13 mouse cellular contexts compared by ENCODE assay signal in the genomic region with DNA sequence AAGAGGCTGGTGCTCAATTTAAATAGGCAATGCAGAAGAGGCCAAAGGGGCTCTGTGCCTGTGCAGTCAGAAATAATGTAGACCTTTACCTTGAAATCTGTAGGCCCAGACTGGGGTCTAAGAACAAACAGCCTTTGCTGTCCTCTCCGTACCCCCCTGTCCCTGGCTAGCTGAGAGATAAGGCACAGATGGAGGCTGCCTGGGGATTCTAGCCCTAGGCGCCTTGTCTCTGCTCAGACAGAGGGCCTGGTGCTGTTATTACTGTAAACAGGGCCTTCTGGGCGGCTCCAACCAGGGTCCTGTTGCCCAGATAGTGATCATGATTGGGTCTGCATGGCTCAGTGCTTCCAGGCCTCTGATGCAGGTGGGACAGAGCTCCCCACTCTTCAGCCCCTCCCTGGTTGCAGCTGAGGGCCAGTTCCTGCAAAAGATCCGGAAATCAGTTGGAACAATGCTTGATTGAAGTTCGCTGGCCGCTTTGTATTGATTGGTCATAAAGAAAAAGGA. TPM values are rescaled to one million over a fixed set of nuclear protein-coding genes. Genes with fewer than 3 reads are reported as not detected.
DNase-seq lines count a peak whose midpoint lies in the region; ATAC-seq and TF ChIP-seq lines count a peak whose summit lies in the region.
"Had no signal": no experiment of that assay in that cellular context is flagged by ENCODE, and none has a peak within 500 bp of the region (broad histone marks: within the 10 kb centered on the region; RNA-seq: fewer than 3 reads in every experiment).

No protein-coding gene starts in this region.

- 49% methylated on average over 6 of the region's 6 CpGs for WGBS in forebrain, embryonic 14.5 days
- 55% methylated on average over 6 of the region's 6 CpGs for WGBS in forebrain, postnatal 0 days
- 45% methylated on average over 6 of the region's 6 CpGs for WGBS in kidney, embryonic 15.5 days
- 30% methylated on average over 6 of the region's 6 CpGs for WGBS in embryonic facial prominence, embryonic 13.5 days

- H3K9me3 ChIP-seq in forebrain, embryonic 14.5 days (replicated peaks; ENCODE audit: control insufficient read depth, low read length), result no peaks in the 10 kb centered on the region
- no peaks in the 10 kb centered on the region for H3K9me3 ChIP-seq in forebrain, postnatal 0 days (ENCODE audit: low read length)
- H3K9me3 ChIP-seq in kidney, embryonic 15.5 days (replicated peaks), result no peaks in the 10 kb centered on the region
- no peaks in the 10 kb centered on the region for H3K9me3 ChIP-seq in embryonic facial prominence, embryonic 13.5 days
- H3K9me3 ChIP-seq: intestine, embryonic 15.5 days had no signal

- peaks cover 9% of the 10 kb centered on the region; the same call in 1 of the 2 replicates for H3K4me1 ChIP-seq in forebrain, embryonic 14.5 days (ENCODE audit: control insufficient read depth, insufficient read depth, low read length)
- H3K4me1 ChIP-seq in forebrain, postnatal 0 days (ENCODE audit: insufficient read depth), result no peaks in the 10 kb centered on the region
- H3K4me1 ChIP-seq in kidney, embryonic 15.5 days, result peaks cover 31% of the 10 kb centered on the region
- H3K4me1 ChIP-seq in embryonic facial prominence, embryonic 13.5 days, result peaks cover 8% of the 10 kb centered on the region

- no peak for DNase-seq in forebrain, embryonic 14.5 days (ENCODE audit: low spot score)
- no peak for DNase-seq in forebrain, postnatal 0 days
- no peak for DNase-seq in kidney, postnatal 25 days
- peak; percentile 78 for DNase-seq in A20 (ENCODE audit: low read depth, low spot score)
- DNase-seq in yolk sac, embryonic 10.5 days (ENCODE audit: low spot score), result no peak
- DNase-seq: cerebellum, adult 2 months; layer of hippocampus, adult 9-11 months; left cerebral cortex, postnatal 4 days; thymus, postnatal 14 days had no signal

- H3K4me3 ChIP-seq in forebrain, embryonic 14.5 days (ENCODE audit: low read depth, low read length), result no peak overlapping the region
- no peak overlapping the region for H3K4me3 ChIP-seq in forebrain, postnatal 0 days (ENCODE audit: low read depth, low read length)
- H3K4me3 ChIP-seq in kidney, embryonic 15.5 days (replicated peaks), result no peak overlapping the region
- H3K4me3 ChIP-seq in embryonic facial prominence, embryonic 13.5 days, result no peak overlapping the region
- H3K4me3 ChIP-seq: intestine, embryonic 15.5 days had no signal

- ATAC-seq in forebrain, embryonic 14.5 days, result no peak
- no peak for ATAC-seq in forebrain, postnatal 0 days
- ATAC-seq in kidney, embryonic 15.5 days (replicated peaks; ENCODE audit: low FRiP score), result peak; percentile 66
- ATAC-seq in embryonic facial prominence, embryonic 13.5 days (ENCODE audit: insufficient number of reproducible peaks, insufficient read depth, low FRiP score, low TSS enrichment, low read depth), result no peak
- ATAC-seq: intestine, embryonic 15.5 days; lung, postnatal 0 days had no signal

- no peak overlapping the region for H3K27ac ChIP-seq in forebrain, embryonic 14.5 days (ENCODE audit: low read depth, low read length)
- no peak overlapping the region for H3K27ac ChIP-seq in forebrain, postnatal 0 days (ENCODE audit: low read depth, low read length)
- H3K27ac ChIP-seq in kidney, embryonic 15.5 days, result peak overlapping the region; percentile 76
- no peak overlapping the region for H3K27ac ChIP-seq in embryonic facial prominence, embryonic 13.5 days
- H3K27ac ChIP-seq: intestine, embryonic 15.5 days had no signal

- no peak overlapping the region for H3K4me2 ChIP-seq in forebrain, embryonic 14.5 days (ENCODE audit: low read length)
- no peak overlapping the region for H3K4me2 ChIP-seq in forebrain, postnatal 0 days (ENCODE audit: low read depth)
- H3K4me2 ChIP-seq in kidney, embryonic 15.5 days, result no peak overlapping the region
- no peak overlapping the region for H3K4me2 ChIP-seq in embryonic facial prominence, embryonic 13.5 days
- H3K4me2 ChIP-seq: intestine, embryonic 15.5 days had no signal

- H3K36me3 ChIP-seq in forebrain, embryonic 14.5 days (ENCODE audit: control insufficient read depth, insufficient read depth, low read length), result no peaks in the 10 kb centered on the region
- no peaks in the 10 kb centered on the region for H3K36me3 ChIP-seq in forebrain, postnatal 0 days (ENCODE audit: insufficient read depth)
- no peaks in the 10 kb centered on the region for H3K36me3 ChIP-seq in kidney, embryonic 15.5 days
- H3K36me3 ChIP-seq in embryonic facial prominence, embryonic 13.5 days, result no peaks in the 10 kb centered on the region
- H3K36me3 ChIP-seq: intestine, embryonic 15.5 days had no signal

- peak overlapping the region; percentile 35; the same call in 1 of the 2 replicates for H3K9ac ChIP-seq in forebrain, embryonic 14.5 days (ENCODE audit: low read length)
- H3K9ac ChIP-seq in forebrain, postnatal 0 days, result no peak overlapping the region
- H3K9ac ChIP-seq in kidney, embryonic 15.5 days, result no peak overlapping the region
- 0 out of 2 replicates have a peak overlapping the region, but pooled peaks have one; percentile 36 for H3K9ac ChIP-seq in embryonic facial prominence, embryonic 13.5 days
- H3K9ac ChIP-seq: intestine, embryonic 15.5 days had no signal

- H3K27me3 ChIP-seq in forebrain, embryonic 14.5 days (replicated peaks; ENCODE audit: control insufficient read depth, insufficient read depth, low read length), result no peaks in the 10 kb centered on the region
- no peaks in the 10 kb centered on the region for H3K27me3 ChIP-seq in forebrain, postnatal 0 days (ENCODE audit: insufficient read depth, low read length)
- no peaks in the 10 kb centered on the region for H3K27me3 ChIP-seq in kidney, embryonic 15.5 days
- no peaks in the 10 kb centered on the region for H3K27me3 ChIP-seq in embryonic facial prominence, embryonic 13.5 days
- H3K27me3 ChIP-seq: intestine, embryonic 15.5 days had no signal

- TF ChIP-seq CTCF in forebrain, postnatal 0 days (IDR thresholded peaks at IDR 0.05; ENCODE audit: low read depth), result no peak

RNA-seq across cellular contexts. Expression of gene Clpb, which starts 18.2 kb away (rescaled TPM):
- polyA plus RNA-seq in forebrain, embryonic 14.5 days (2014; fragmentation: Nextera tagmentation; extraction: Ambion mirVana), result 31.9 and 44.1 TPM in 2 replicates
- 40.6 and 45.9 TPM in 2 replicates for total RNA-seq in forebrain, postnatal 0 days (2014; rRNA removed)
- 34.6 and 38.3 TPM in 2 replicates for polyA plus RNA-seq in forebrain, postnatal 0 days (2015; fragmentation: Nextera tagmentation; extraction: Ambion mirVana)
- 58.7 and 64.7 TPM in 2 replicates for polyA plus RNA-seq in kidney, embryonic 15.5 days (2015; fragmentation: Nextera tagmentation; extraction: Ambion mirVana)
- 40.4 and 45.8 TPM in 2 replicates for polyA plus RNA-seq in embryonic facial prominence, embryonic 13.5 days (2015; fragmentation: Nextera tagmentation; extraction: Ambion mirVana)

Comparison
In these comparisons a context has a peak if more than half of its experiments do, and no peak if none do; other contexts are left out.
1. H3K9ac ChIP-seq: peak in forebrain, embryonic 14.5 days (single experiment) and embryonic facial prominence, embryonic 13.5 days (single experiment); none in forebrain, postnatal 0 days (single experiment) and kidney, embryonic 15.5 days (single experiment).